Mouse (Mus musculus) heart, adult 2 months (tissue): ENCODE data around the gene Mtr.

Experiments
- CTCF ChIP-seq: fragments of 200-600 bp; IDR thresholded peaks from 2 replicates; pipeline ENCODE4 v1.8.1; 2022; ENCODE audit warnings: antibody characterized with exemption, mild to moderate bottlenecking, moderate library complexity
- POLR2A ChIP-seq: fragments of 200-500 bp; IDR thresholded peaks from 2 replicates; pipeline ENCODE4 v1.6.1; 2011; ENCODE audit warnings: mild to moderate bottlenecking, low read depth, low read length, control low read depth; ENCODE audit not compliant: insufficient read depth

DNA sequence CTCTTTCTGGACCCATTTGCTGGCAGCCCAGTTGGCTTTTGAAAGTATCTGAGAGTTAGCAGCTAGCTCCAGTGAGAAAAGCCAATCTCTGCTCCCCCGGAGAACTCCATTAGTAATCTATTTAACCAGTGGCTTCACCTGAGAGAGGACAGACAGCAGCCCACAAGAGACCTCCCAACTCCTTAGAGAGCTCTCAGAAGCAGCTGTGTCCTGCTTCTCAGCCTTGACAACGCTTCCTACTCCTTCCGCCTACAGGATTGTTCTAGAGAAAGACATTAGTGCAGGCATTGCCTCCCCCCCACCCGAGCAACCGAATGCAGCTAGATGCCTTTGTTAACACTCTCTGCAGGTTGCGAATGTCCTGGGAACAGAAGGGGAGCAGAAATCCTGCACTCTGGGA lies 91.5 kb downstream of the Mtr start:
- TF ChIP-seq CTCF: no peak
- TF ChIP-seq POLR2A: no peak
